Mouse (Mus musculus): Measurements from ENCODE around the gene Evi5l.
"Not testable (repeated sequence)": the region's sequence is repeated elsewhere in the genome, so short reads cannot be mapped to it uniquely, and the experiment has no call there.

Gene Evi5l

DNA sequence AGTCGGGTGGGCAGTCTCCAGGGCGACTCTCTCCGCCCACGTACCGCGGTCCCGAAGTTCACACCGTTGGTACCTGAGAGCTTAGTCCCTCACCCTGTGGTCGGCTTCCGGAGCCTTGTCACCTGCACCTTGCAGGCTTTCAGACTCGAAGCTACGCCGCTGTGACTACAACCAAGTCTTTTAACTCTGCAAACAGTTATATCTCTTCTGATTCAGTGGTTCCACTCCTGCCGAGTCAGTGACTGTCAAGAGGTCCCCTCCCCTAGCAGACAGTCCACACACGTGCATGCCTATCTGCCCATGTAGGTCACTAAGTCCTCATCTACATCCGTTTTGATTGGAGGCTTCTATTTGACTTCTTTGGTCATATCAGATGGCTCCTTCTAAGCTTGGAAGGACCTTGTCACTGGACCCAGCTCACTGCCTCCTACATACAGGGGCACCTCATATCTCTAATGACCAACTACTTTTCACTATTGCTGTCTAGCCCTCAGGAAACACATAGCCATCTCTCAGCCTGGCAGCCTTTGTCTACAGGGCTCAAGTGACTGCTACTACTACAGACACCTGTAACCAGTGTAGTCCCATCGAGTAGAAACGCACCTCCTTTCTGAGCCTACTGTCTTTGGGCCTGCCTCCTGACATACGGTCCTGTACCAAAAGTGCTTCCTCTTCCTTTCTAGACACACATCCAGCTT, 73.0 kb downstream of the Evi5l start:
- no peak for DNase-seq

GRCm38 (mm10) chr8:4245061-4245460, 78.7 kb downstream of the Evi5l start:
- no peak for DNase-seq

DNA sequence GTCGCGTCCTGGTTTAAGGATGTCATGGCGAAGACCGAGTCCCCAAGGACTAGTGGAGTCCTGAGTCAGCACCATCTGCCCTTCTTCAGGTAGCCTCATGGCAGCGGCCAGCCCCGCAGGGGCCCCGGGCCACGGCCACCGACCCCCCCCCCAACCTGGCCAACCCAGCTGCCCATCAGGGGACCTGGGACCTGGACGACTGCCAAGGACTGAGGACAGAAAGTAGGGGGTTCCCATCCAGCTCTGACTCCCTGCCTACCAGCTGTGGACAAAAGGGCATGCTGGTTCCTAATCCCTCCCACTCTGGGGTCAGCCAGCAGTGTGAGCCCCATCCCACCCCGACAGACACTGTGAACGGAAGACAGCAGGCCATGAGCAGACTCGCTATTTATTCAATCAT, 79.4 kb downstream of the Evi5l start:
- DNase-seq: no peak

DNA sequence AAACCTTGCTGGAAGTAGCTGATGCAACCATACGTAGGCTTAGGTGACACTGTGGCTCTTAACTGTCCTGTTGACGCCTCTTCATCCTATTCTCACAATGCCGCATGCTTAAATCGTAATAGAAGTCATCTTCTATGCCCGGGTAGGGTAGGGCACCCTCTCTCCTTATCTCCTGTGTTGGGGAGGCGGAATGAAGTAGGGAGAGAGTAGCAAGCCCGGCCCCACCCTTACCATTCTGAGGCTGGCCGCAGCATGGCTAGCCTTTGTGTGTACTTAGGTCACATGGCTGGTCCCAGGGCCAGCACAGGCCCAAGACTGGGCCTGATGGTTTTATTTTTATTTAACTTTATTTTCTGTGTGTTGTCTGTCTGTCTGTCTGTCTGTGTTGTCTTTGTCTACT, 80.9 kb downstream of the Evi5l start:
- no peak for DNase-seq

DNA sequence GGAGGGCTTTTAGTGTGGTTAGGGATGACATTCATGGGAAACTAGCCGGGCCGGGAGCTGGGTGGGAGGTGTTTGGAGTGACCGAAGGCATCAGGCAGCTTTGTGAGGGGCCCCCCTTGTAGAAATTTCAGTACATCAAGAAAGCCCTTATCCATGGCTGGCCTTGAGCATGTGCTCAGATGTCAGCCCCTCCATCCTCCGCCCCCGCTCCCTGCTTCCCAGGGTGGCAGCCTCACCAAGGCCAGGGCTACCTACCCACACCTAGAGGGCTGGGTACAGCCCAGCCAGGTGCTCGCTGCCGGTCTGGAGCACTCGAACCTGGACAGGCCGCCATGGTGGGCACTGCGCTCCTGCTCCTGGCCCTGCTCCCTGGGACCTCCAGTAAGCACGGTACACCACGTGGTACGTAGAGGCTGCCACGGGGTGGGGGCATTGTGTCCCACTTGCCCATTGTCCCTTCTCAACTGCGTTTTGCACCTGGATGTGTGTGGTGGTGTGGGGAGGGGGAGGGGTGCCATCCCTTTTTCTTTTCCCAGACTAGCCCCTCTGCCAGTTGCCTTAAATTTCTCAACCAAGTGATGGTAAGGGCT, 81.7 kb downstream of the Evi5l start, which contains the start of gene Tgfbr3l:
Gene Tgfbr3l (plus strand): TSS at position 264 of the 590 bp plus-strand sequence.
- no peak for DNase-seq

DNA sequence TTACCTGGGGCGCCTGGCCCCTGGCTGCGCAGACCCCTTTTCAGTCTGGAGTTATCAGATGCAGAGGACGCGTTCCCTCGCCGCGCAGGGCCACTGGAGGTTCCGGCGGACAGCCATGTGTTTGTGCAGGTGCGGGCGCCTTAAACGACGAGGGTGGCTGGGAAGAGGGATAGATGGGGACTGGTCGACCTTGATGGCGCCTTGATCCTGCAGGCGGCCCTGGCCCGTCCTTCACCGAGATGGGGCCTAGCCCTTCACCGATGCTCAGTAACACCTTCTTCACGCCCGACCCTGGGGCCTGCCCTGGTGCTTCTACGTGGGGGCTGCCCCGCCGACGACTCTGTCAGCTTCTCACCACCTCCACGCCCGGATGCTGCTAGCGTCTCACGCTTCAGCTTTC, 82.8 kb downstream of the Evi5l start:
- no peak for DNase-seq

- DNase-seq: peak; percentile 83
Measured at GRCm38 (mm10) chr8:4250306-4250970, 84.1 kb downstream of the Evi5l start.

DNA sequence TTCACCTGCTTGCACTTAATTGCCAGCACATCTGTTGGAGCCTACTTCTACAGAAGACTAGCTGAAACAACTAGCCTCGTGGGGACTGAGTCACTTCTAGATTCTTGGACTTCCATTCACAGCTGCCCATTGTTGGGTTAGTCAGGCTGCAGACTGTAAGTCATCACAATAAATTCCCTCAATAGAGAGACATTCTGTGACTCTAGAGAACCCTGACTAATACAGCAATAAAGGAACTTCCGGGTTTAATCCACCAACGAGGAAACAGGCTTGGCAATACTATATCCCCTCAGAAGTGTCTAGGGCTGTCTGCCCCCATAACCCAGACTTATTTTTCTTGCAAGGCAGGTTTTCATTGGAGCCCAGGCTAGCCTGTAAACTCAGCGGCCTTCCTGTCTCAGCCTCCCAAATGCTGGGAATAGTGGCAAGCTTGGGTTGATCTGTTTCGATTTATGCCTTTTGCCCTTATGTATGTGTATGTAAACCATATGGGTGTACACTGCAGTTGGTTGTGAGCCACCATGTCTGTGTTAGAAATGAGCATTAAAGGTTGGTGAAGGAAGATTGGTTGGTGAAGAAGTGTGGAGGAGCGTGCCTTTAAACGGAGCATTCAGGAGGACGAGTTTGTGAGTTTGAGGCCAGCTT, 85.9 kb downstream of the Evi5l start:
- DNase-seq: no peak

DNA sequence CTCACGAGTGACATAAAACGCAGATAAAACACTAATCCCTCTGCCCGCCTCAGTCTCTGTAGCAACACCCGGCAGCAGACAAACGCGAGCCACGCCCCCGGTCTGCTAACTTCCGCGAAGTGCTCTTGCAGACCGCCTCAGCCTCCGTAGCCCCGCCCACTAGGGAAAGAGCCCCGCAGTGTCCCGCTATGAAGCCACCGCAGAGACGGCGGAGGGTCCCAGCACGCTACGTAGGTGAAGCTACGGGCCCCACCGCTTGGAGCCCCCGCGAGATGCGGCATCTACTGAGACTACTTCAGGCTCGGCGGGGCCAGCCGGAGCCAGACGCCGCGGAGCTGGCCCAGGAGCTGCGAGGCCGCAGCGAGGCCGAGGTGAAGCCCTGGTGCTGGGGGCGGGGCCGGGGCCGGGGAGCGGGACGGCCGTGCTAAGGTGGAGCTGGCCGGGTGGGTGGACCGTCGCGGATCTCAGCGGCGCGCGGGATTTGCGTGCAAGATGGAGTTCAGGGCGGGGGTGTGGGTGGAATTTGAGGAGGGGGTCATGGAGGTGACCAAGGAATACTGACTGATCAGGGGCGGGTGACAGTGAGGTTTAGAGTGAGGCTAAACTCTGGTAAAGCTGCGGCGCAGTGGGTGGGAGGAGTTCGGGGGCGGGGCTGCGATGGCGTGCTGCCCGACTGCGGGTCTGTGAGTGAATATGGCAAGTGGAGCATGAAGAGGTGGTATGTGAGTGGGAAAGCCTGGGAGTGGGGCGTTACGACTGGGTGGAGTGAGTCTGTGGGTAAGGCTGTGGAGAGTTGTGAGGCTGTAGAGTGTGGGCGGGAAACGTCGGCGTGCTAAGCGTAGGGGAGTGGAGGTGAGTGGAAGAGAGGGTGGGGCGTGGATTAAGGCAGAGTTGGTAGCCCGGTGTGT, 86.8 kb downstream of the Evi5l start, which contains the start of gene Snapc2:
Gene Snapc2 (plus strand): TSS at position 147 of the 908 bp plus-strand sequence.
- DNase-seq: peak; percentile 99

DNA sequence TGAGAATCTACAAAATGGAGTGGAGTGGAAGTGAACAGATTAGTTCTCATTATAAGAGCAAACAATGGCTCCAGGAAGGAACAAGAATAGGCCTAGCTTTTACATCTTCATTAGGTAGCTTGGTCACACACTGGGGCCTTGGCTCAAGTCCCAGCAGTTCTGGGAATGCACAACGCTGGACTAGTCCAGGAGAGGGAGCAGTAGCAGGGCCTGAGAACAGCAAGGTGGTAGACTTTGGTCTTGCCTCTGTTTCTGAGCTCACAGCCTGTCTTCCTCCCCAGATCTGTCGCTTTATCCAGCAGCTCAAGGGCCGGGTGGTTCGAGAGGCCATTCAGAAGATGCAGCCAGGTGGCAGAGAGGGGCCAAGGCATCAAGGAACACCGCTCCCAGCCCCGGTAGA, 87.6 kb downstream of the Evi5l start:
- DNase-seq: peak; percentile 78

GRCm38 (mm10) chr8:4255471-4255870, 89.1 kb downstream of the Evi5l start:
- DNase-seq: not testable (repeated sequence)

DNA sequence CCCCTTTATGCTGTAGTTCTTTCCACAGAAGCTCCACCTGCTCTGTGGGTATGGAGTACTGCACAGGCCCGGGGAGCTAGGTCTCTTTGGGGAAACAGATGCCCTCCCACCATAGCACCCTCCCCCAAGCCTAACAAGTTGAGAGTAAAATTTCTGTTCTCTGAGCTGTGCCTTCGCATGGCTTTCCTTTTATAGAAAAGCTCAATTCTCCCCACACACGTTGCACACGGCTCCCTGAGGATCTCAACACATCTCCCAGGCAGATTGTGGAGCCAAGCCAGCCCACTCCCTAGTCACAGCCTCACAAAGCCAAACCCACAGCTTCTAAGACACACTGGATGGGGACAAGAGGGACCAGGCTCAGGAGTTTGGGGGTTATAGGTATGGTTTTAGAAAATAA, 90.5 kb downstream of the Evi5l start:
- no peak for DNase-seq

DNA sequence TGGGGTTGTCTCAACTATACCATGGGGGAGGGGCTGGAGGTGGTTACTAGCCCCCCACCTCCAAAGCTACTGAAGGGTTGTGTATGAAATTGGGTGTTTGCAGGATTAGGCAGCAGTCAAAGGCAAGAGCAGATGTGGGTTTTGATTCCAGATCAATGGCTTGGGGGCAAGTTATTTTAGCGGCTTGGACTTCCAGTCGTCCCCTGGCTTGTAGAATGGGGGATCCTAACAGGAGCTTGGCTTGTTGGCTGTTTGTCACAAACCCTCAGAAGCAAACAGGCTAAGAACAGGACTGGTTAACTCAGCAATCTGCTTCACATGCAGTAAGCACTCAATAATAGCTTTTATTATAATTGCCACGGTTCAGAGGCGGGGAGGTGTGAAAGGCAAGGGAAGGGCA, 91.0 kb downstream of the Evi5l start:
- no peak for DNase-seq

DNA sequence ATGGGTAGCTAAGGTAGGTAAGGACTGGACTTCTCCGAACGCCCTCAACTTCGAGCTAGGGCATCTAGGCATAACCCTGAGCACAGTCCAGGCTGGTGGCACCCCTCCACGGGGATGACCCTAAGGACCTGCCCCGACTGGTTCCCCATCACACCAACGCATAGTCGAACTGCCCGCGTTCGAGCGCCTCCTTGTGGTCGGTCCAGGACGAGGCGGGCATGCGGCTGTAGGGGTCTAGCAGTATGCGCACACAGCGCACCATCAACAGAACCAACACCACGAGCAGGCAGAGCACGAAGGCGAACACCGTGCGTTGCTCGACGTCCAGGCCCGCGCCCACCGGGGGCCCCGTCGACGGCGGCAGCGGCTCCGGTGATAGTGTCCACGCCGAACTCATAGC, 91.9 kb downstream of the Evi5l start:
- peak; percentile 60 for DNase-seq

DNA sequence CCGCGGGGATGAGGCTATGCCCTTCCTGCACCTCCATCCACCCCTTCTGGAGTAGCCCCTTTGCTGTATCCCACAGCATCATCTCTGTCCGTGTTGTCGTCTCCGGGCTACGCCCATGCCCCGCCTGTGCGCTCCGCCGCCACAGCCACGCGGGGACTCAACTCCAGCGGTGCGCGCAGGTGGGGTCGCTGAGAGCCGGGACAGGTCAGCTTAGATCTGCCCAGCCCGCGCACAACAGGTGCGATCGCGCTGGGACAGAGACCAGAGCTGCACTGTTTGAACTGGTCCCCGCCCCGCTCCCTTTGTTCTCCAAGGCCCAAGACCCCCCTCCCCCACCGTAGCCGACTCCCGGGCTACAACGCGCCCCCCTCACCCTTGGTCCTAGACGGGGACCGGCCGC, 92.3 kb downstream of the Evi5l start:
- DNase-seq: no peak

- DNase-seq: peak; percentile 96
Measured at GRCm38 (mm10) chr8:4259125-4259804, 92.9 kb downstream of the Evi5l start, which contains the start of gene Ctxn1. Gene Ctxn1 (minus strand): TSS chr8:4259274.

- no peak for DNase-seq
Measured at GRCm38 (mm10) chr8:4259805-4260170, 93.4 kb downstream of the Evi5l start.

All from kidney, adult 18-20 months (tissue).